Mouse (Mus musculus) retina, postnatal 1 day (tissue): ENCODE results near the gene Zdhhc6.

ENCODE experiments used
- DNase-seq: peaks from one replicate; pipeline ENCODE4 v3.0.0-alpha.2; 2012

Zdhhc6 gene

DNA sequence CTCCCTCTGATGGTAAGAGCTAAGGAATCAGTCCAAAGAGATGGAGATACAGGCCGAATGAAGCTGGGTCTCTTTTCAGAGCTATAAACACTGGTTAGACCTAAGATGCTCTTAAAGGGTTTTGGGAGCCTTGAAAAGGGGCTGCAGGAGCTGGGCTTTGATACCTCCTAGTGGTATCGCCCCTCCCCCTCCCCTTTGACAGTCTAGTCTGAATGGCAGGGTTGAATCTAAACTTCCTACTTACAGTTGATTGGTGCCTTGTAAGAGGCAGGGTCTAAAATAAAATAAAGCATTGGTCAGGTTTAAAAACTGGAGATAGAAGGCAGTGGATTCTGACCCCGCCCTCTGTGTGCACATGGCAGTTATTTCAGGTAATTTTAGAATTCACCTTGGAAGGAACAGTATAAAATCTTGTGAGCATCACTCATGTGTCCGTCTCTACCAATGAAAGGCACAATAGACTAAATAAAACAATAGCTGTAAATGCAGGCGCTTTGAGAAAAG is 61.3 kb downstream of the Zdhhc6 start:
- peak; percentile 44 for DNase-seq

DNA sequence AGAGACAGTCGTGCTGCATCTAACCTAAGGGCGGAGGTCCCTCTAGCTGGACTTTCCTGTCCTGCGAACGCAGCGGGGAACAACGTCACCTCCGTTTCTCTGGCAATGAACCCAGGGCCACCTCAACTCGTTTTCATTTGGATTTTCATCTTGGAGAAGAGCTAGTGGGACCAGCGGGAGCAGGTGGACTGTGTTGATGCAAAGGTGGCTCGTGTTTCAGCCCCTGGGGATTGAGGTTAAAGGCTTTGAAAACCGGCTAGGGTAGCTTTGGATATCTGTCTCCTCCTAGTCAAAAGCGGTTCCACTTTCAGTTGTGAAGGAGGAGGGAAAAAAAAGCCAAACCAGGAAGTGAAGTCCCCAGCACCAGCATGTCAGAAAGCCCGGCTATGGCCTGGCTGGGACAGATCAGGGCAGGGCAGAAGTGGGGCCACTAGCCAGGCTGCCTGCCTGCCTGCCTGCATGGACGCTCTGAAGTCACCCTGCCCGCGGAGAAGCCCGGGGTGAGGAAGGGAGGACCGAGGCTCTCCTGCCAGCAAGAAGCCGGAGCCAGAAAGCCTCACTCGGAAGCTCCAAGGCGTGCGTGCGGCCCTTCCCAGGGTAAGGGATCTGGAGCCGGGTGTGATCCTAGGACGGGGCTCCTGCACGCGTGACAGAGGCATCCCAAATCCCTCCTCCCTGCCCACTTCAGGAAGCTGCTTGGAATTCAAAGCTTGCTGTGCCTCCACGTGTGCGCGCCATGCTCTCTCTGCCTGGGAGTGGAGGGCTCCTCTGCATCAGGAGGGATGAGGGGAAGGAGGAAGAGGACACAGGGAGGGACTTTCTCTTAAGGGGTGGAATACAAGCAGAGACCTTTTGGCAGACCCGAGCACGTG is 62.0 kb downstream of the Zdhhc6 start:
- DNase-seq, result peak; percentile 72

DNA sequence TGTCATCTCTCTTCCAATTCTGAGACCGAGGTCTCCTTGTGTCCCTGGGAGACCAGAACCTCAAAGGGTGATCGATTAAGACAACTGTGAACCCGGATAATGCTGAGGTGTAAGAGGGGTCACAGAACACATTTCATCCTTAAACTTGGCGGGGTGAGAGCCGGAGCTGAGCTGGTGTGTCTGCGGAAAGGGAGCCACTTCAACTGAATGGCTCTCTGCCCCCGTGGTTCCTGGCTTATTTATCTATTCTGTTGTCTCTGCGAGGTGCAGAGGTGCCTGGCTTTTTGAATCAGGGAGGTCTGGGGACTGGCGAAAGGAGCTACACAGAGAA is 62.6 kb downstream of the Zdhhc6 start:
- no peak for DNase-seq

DNA sequence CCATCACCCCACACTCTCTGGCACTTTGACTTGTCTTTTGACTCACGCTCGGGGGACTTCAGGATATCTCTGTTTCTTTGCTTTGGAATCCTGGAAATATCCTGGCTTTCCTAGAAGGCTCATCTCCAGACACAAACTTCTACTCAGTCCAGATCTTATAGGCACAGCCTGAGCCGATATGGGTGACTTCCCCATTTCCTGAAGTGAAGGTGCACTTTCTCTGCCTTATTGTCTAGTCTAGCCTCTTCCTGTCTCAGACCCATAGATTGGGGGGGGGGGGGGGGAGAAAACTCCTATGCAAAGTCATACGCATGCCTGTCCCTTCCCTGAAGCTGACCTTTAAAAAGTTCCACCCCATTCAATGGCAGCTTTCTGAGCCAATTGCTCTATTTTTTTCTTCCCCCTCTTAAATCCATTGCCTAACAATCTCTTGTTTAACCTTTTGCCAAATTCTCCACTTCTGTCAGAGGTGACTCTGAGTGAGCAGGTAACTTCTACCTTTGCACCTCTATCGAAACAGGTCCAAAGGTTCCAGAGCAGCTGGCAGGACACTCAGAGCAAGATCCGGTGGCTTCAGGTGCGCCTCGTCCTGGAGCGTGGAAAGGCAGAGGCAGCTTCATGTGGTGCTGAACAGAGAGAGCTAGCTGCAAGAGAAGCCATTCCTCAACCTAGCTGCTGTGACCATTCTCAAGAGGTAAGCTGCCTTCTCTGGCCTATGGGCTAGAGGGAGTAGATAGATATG is 64.3 kb downstream of the Zdhhc6 start, which contains the start of gene Acsl5:
Gene Acsl5, plus strand, starts transcription at position 556 of the 742 bp plus-strand sequence.
- no peak for DNase-seq

DNA sequence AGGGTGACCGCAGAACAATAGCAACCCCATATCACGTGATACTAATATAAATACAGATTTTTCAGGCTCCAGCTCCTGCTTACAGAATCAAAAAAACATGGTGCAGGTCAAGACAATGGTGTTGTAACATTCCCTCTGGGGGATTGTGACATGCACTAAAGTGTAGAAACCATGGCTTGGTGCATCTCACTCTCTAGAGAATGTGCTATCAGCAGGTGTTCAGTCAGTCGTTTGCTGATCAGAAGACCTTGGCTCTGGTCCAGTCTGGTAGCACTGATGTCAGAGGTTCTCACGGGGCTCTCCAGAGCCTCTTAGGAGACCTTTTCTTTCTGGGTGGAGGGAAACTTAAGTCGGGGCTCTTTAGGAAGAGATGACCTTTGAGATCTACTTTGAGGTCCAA is 65.4 kb downstream of the Zdhhc6 start:
- no peak for DNase-seq

DNA sequence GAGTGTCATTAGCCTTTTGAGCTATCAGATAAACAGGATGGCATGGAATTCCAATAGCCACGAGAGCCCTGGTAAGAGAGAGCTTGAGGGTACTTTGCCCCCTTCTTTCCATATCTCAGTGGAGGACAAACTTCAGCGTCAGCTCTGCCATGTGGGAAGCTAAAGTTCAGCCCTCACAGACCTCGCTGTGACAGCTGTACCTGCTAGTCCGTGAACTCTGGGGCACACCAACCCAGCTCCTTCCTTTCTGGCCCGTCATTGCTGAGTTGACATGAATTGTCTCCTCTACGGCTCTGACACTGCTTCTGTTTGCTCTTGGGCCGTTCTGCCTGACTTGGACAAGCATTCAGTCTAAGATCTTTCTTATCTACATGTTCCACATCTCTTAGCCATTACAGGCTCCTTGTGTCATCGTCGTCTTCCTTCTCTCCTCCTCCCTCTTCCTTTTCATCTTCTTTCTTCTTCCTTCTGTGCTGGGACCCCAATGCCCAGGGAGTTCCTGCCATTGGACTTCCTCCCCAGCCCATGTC is 67.8 kb downstream of the Zdhhc6 start:
- no peak for DNase-seq

DNA sequence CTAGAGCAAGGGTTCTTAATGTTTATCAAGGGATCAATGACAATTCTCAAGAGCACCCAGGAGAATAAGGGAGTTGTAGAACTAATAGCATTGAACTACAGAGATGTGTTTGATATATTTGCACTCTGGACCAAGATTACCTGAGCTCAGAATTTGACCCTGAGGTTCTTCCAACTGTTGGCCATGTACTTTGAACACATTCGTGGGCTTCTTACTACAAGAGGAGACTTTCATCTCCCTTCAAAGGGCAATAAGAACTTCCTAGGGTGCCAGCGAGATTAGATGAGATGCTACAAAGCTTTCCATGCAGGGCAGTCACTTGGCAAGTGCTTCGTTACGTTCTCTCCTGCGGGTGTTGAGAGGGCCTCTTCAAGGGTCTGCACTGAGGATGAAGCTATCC is 68.3 kb downstream of the Zdhhc6 start:
- DNase-seq, result no peak

DNA sequence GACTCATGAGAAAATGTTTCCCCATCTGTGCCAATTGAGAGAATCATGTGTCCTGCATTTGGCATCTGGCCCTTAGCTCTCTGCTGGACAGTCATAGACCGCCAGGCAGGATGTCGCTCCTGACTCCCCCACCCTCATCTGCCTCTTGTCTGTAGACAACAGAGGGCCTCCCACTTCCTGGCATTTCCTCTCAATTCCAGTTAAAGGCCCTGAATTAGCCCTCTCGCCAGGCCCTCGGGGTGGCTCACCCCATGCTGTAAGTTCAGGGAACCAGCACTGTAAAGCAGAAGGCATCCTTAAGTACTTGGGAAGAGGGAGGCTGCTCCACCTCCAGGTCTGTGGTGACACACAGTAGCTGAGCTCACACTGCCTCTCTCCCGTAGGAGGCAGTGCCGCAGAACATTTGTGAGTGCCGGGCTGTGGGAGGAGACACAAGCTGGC is 71.0 kb downstream of the Zdhhc6 start:
- DNase-seq, result peak; percentile 22

DNA sequence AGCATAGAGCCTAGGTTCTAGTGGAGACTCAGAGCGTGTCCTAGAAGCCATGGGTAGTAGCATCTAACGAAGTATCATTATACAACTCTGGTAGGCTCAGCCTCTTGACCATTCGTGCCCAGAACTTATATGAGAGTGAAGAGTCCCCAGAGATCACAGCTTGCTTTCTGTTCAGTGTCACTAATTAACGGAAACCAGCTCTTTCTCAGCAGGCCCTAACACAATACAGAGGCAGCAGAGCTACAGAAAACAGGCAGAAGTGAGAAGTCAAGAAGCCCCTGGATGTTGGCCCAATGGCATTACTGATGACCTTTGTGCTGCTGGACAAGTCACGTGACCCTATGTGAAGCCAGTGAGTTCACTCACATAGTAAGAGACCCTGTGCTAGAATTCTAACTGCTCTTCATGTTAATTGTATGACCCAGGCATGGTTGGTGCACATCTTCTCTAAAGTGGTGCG is 74.6 kb downstream of the Zdhhc6 start, which contains the start of gene Gucy2g:
Gene Gucy2g, minus strand, starts transcription at position 51 of the 460 bp plus-strand sequence.
- no peak for DNase-seq

DNA sequence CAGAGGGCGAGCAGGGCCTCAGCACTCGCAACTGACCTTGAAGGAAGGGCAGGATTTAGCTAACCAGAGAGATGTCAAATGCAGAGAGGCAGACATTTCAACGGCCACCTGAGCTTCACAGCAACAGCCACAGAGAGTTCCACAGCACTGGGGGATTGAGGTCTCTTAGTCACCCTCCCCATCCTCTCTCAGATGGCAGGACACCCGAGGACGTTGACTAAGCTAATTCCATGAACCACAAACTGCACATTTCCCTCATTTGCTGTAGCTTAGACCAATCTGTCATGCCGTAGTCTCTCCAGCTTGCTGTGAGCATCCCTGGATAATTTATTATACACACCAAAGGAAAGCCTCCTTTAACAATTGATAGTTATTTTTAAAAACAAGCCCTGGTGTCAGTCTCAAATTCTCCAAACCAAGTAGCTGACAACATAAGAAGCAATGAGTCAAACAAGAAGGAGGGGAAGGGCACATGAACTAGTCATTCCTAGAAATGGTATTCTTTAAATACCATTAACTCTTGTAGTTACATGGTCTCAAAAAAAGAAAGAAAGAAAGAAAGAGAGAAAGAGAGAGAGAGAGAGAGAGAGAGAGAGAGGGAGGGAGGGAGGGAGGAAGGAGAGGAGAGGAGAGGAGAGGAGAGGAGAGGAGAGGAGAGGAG is 75.9 kb downstream of the Zdhhc6 start:
- DNase-seq, result no peak

DNA sequence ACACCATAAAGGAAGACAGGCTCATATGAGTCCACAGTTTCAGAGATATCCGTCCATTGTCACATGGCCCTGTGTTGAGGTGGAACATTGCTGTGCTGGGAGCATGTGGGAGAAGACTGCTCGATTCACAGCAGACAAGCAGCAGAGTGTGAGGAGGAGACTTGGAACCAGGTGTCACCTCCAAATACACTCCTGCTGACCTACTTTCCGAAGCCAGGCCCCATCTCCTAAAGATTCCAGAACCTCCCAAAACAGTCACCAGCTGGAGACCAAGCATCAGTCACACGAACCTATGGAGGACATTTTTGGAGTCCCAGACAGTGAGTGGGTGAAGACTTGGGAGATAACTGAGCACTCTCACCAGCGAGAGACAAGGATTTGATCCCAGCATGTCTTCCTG is 79.3 kb downstream of the Zdhhc6 start:
- DNase-seq, result no peak

DNA sequence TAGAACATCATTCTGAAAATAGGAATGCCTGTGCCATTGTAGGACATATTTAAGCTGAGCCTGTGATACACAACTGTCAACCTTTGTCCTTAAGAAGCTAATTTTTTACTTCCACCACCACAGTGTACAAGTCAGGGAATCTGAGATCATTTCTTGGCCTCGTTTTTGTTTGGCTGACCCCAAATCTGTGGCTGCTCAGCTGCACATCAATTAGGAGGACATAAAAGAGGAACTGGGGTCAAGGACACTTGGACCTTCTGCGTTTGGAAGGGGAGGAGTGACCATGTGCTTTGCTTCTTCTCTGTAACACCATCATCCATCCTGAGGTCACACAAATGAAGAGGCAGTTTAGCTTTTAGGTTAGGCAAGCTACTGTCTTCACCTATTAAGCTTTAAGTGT is 79.8 kb downstream of the Zdhhc6 start:
- no peak for DNase-seq

DNA sequence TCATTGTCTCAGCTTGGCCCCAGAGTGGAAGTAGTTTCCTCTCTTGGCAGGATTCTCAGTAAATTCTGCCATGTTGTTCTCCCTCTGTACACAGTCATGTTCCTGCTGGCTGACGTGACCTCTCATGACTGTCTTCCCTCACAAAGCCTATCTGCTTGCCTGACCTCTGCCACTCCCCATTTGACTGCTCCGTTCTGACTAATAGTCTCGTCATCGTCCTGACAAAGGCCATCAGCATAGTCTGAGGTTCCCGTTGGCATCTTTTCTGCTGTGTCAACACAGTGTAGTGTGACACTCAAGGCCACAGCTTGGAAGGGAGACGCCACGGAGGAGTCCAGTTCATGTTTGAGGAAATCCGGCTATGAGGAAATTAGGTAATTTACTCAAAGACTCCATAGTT is 83.7 kb downstream of the Zdhhc6 start:
- DNase-seq, result peak; percentile 12

DNA sequence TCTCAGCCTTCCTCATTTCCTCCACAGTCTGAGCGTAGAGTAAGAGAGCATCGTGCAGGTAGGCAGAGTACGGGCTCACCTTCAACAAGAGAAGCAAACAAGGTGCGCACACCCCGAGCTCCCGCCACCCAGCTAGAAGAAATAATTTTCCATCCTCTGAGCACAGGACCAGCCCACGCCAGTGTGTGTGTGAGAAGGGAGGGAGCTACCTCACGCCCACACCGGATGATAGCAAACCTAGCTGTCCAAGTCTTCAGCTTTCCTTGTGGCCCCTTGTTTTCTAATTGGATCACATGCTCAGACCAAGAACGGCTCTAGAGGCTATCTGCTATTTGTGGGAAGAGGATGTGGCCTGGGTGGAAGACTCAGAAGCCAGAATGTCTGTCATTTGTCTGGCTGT is 84.8 kb downstream of the Zdhhc6 start:
- DNase-seq, result no peak

DNA sequence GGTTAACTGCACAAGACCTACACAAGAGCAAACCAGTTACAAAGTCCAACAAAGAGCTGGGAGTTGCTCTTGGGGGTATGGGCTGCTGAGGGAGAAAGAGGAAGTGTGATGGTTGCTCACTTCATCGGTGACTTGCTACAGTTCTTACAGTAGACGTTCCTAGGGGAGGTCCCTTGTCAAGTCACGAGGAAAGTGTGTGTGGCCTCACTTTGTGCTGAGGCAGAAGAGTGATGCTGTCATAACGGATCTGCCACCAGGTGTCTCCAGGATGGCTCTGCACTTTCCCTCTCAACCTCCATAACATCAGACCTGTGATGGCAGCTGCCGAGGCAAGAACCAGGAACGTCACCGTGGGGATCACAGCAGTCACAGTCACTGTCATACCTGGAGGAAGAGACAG is 88.7 kb downstream of the Zdhhc6 start:
- no peak for DNase-seq

DNA sequence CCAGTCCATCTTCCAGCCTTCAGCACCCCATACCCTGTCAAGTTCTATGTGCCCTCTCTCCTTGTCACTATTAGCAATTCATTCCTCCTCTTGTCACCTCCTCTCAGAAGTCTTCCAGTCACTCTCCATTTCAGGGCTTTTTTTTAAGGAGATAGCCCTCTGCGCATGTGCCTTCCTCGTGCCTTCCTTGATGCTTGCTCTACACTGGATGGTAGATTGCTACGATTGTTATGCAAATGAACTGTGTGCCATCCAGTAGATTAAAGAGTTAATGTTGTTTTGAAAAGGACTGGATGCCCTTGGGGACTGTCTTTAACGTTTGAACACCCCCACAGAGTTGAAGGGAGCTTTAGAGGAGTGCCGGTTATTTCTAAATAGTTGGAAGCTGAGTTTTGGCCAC is 89.2 kb downstream of the Zdhhc6 start:
- no peak for DNase-seq

DNA sequence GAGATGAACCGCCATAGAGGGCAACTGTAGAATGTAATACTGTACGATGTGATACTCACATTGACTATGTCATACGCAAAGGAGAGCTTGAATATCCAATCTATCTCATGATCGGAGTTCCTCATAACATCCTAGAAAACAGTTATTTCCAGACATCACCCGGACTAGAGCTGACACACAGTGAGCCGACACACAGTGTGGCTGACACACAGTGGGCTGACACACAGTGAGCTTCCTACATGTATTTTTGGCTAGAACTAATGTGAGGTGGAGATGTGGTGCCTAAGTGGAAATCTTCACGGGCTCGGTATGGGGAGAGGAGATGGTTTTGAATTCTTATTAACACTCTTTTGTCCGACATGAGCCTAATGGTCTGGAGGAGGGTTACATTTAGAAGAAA is 93.6 kb downstream of the Zdhhc6 start:
- no peak for DNase-seq
